Comparison of ENCODE assay signal across 12 mouse cellular contexts in genomic region chr17:45752678-45753077, GRCm38 (mm10). TPM values are rescaled to one million over a fixed set of nuclear protein-coding genes. Genes with fewer than 3 reads are reported as not detected.
DNase-seq lines count a peak whose midpoint lies in the region; ATAC-seq and TF ChIP-seq lines count a peak whose summit lies in the region.
"Had no signal": no experiment of that assay in that cellular context is flagged by ENCODE, and none has a peak within 500 bp of the region (broad histone marks: within the 10 kb centered on the region; RNA-seq: fewer than 3 reads in every experiment).

No protein-coding gene starts in this region.

- no peaks in the 10 kb centered on the region for H3K36me3 ChIP-seq in kidney, postnatal 0 days (ENCODE audit: insufficient read depth, low read length)
- H3K36me3 ChIP-seq: heart, embryonic 13.5 days had no signal

- no peak for DNase-seq in kidney, postnatal 0 days (ENCODE audit: low spot score)
- no peak for DNase-seq in kidney, adult 18-20 months
- peak; percentile 73 for DNase-seq in Patski (ENCODE audit: low read depth, low spot score)
- peak; percentile 48 for DNase-seq in heart, postnatal 25 days (ENCODE audit: low spot score)
- peak; percentile 62 for DNase-seq in mesoderm, embryonic 11.5 days (ENCODE audit: low read depth, low spot score)
- DNase-seq in right cerebral cortex, postnatal 4 days, result no peak
- no peak for DNase-seq in cerebellum, adult 9-11 months
- no peak for DNase-seq in ovary, postnatal 14 days (ENCODE audit: low spot score)
- DNase-seq: cerebellum, adult 9-10 months; layer of hippocampus, postnatal 36 days had no signal

- in situ Hi-C loops in Patski (cut with MboI; ENCODE audit: low pct_unique_long_range_greater_than_20kb), result no loop called here

- no peak overlapping the region for H3K27ac ChIP-seq in kidney, postnatal 0 days
- H3K27ac ChIP-seq: heart, embryonic 13.5 days had no signal

- H3K9me3 ChIP-seq in kidney, postnatal 0 days (replicated peaks; ENCODE audit: low read length), result no peaks in the 10 kb centered on the region
- H3K9me3 ChIP-seq: heart, embryonic 13.5 days had no signal

- CTCF ChIA-PET in Patski (lab: Charles Lee), result no interaction called here

- POLR2A ChIA-PET in Patski (lab: Charles Lee), result no interaction called here

- no peaks in the 10 kb centered on the region for H3K27me3 ChIP-seq in kidney, postnatal 0 days (ENCODE audit: insufficient read depth, low read length)
- H3K27me3 ChIP-seq in Patski, result no peaks in the 10 kb centered on the region

- no peak overlapping the region for H3K9ac ChIP-seq in kidney, postnatal 0 days (ENCODE audit: low read depth, low read length)
- H3K9ac ChIP-seq: heart, embryonic 13.5 days had no signal

- H3K4me2 ChIP-seq in kidney, postnatal 0 days (ENCODE audit: low read length), result no peak overlapping the region
- H3K4me2 ChIP-seq: heart, embryonic 13.5 days had no signal

- 42% methylated on average over 11 of the region's 11 CpGs for WGBS in kidney, postnatal 0 days

- TF ChIP-seq CTCF in kidney, postnatal 0 days (IDR thresholded peaks at IDR 0.05; ENCODE audit: low read depth), result no peak
- TF ChIP-seq CTCF in Patski (IDR thresholded peaks at IDR 0.05), result no peak

- 0 out of 2 replicates have a peak, but pooled peaks have one; percentile 40 for ATAC-seq in kidney, postnatal 0 days (replicated peaks; ENCODE audit: low FRiP score, low read depth)
- peak; percentile 48 for ATAC-seq in Patski

- no peaks in the 10 kb centered on the region for H3K4me1 ChIP-seq in kidney, postnatal 0 days (replicated peaks; ENCODE audit: insufficient read depth, low read length)

- intact Hi-C loops in heart, postnatal 25 days (cut with DNase I), result no loop called here

- H3K4me3 ChIP-seq in kidney, postnatal 0 days (replicated peaks; ENCODE audit: low read depth, low read length), result no peak overlapping the region
- H3K4me3 ChIP-seq: heart, embryonic 13.5 days had no signal

RNA-seq across cellular contexts. Expression of gene 1600014C23Rik, which starts 19.0 kb away (rescaled TPM):
- 0.66 TPM in 1 of 2 replicates, not detected in the other for polyA plus RNA-seq in kidney, postnatal 0 days (2015; fragmentation: Nextera tagmentation; extraction: Ambion mirVana)
- not detected for polyA plus RNA-seq in Patski (2021)
- under 1 TPM; 0.55 to 0.75 TPM for total RNA-seq in heart, postnatal 25 days (2021)
- total RNA-seq: layer of hippocampus, postnatal 36 days had no signal
- polyA plus RNA-seq: neural tube, embryonic 11.5 days had no signal

Comparison
In these comparisons a context has a peak if more than half of its experiments do, and no peak if none do; other contexts are left out.
1. DNase-seq: peak in Patski (single experiment), heart, postnatal 25 days (single experiment) and mesoderm, embryonic 11.5 days (single experiment); none in kidney, postnatal 0 days (single experiment), kidney, adult 18-20 months (single experiment), right cerebral cortex, postnatal 4 days (single experiment), cerebellum, adult 9-11 months (single experiment) and ovary, postnatal 14 days (single experiment).